Mouse (Mus musculus) right cerebral cortex, postnatal 14 days (tissue): ENCODE results near the gene Zbtb37.

Source experiments
- DNase-seq: peaks from one replicate; pipeline ENCODE4 v3.0.0; 2022

The Zbtb37 gene

GRCm38 (mm10) chr1:160967268-160967667, 67.4 kb downstream of the Zbtb37 start:
- no peak for DNase-seq

GRCm38 (mm10) chr1:160963199-160963598, 71.5 kb downstream of the Zbtb37 start:
- DNase-seq, result no peak
